Mouse (Mus musculus) C2C12 (cell line): ENCODE data around the gene Ces2b. TPM values are rescaled to one million over a fixed set of nuclear protein-coding genes. Genes with fewer than 3 reads are reported as not detected.
"Not testable (repeated sequence)": the region's sequence is repeated elsewhere in the genome, so short reads cannot be mapped to it uniquely, and the experiment has no call there.

Experiments
- H3K27me3 ChIP-seq: one replicate; pipeline ENCODE4 v1.6.1; 2011; ENCODE audit not compliant: control insufficient read depth, insufficient read depth, insufficient read length
- H3K36me3 ChIP-seq: one replicate; pipeline ENCODE4 v1.6.1; 2011; ENCODE audit not compliant: control insufficient read depth, insufficient read depth
- H3K4me3 ChIP-seq: one replicate; pipeline ENCODE4 v1.5.1; 2011; ENCODE audit warnings: mild to moderate bottlenecking, control low read depth; ENCODE audit not compliant: poor library complexity, insufficient read depth, severe bottlenecking
- H3K79me2 ChIP-seq: one replicate; pipeline ENCODE4 v1.6.1; 2011; ENCODE audit not compliant: control insufficient read depth, insufficient read depth
- H3K79me3 ChIP-seq: one replicate; pipeline ENCODE4 v1.6.1; 2011; ENCODE audit warnings: low read depth, control low read depth
- H3ac ChIP-seq: one replicate; pipeline ENCODE3; 2011; ENCODE audit warnings: low read depth; ENCODE audit not compliant: control insufficient read depth, insufficient read length
- CEBPB ChIP-seq: IDR thresholded peaks from one replicate; pipeline ENCODE4 v1.6.1; 2011; ENCODE audit warnings: low read depth, mild to moderate bottlenecking, control low read depth, moderate library complexity
- CTCF ChIP-seq: IDR thresholded peaks from one replicate; pipeline ENCODE4 v1.5.1; 2011; ENCODE audit not compliant: control insufficient read depth, insufficient read depth, insufficient read length
- FOSL1 ChIP-seq: IDR thresholded peaks from one replicate; pipeline ENCODE4 v1.8.0; 2011; ENCODE audit warnings: mild to moderate bottlenecking, low read length; ENCODE audit not compliant: poor library complexity, insufficient read depth, severe bottlenecking
- MAX ChIP-seq: IDR thresholded peaks from one replicate; pipeline ENCODE4 v1.6.1; 2011; ENCODE audit warnings: mild to moderate bottlenecking, control low read depth
- MYOD1 ChIP-seq: IDR thresholded peaks from one replicate; pipeline ENCODE4 v1.6.1; 2011; ENCODE audit warnings: low read depth; ENCODE audit not compliant: control insufficient read depth, insufficient read length
- MYOG ChIP-seq: IDR thresholded peaks from one replicate; pipeline ENCODE4 v1.6.1; 2011; ENCODE audit not compliant: control insufficient read depth, insufficient read length; ENCODE audit errors: extremely low read depth
- USF1 ChIP-seq: IDR thresholded peaks from one replicate; pipeline ENCODE4 v1.6.1; 2011; ENCODE audit warnings: low read depth, mild to moderate bottlenecking, control low read depth, moderate library complexity
- polyA plus RNA-seq: library from polyadenylated mRNA; unstranded; fragments of >200 nt; fragmentation: generic; extraction: Trizol; gene quantifications from one replicate; pipeline ENCODE4 v1.2.1, GENCODE M21; 2012; ENCODE audit warnings: missing spikeins

The Ces2b gene
- polyA plus RNA-seq, 1 experiment: not detected

- Histone ChIP-seq H3K79me3 (no peaks in the 10 kb centered on the region), H3K27me3 (no peaks in the 10 kb centered on the region), H3K36me3 (no peaks in the 10 kb centered on the region), H3ac (no peak within 1 kb of the TSS), H3K79me2 (no peaks in the 10 kb centered on the region), H3K4me3 (no peak within 1 kb of the TSS)
- TF ChIP-seq MYOG (no peak), MAX (no peak), CEBPB (no peak), MYOD1 (no peak), CTCF (no peak), USF1 (no peak)
Observed at GRCm38 (mm10) chr8:104846831-104847230, 15.5 kb downstream of the Ces2b start, which contains the start of gene Ces2c. Gene Ces2c, plus strand, starts transcription at chr8:104847068.

- Histone ChIP-seq H3K36me3 (no peaks in the 10 kb centered on the region), H3K79me2 (no peaks in the 10 kb centered on the region), H3K4me3 (no peak overlapping the region), H3K79me3 (no peaks in the 10 kb centered on the region), H3ac (no peak overlapping the region), H3K27me3 (no peaks in the 10 kb centered on the region)
- TF ChIP-seq FOSL1 (no peak), CEBPB (no peak), CTCF (no peak), USF1 (no peak), MYOD1 (no peak), MAX (no peak), MYOG (no peak)
Observed at GRCm38 (mm10) chr8:104847741-104848462, 16.5 kb downstream of the Ces2b start.

GRCm38 (mm10) chr8:104866844-104867531, 35.6 kb downstream of the Ces2b start:
- not testable (repeated sequence) for H3K27me3 ChIP-seq, H3K4me3 ChIP-seq, H3K79me2 ChIP-seq, H3ac ChIP-seq, H3K79me3 ChIP-seq, H3K36me3 ChIP-seq

- H3K79me2 ChIP-seq, H3K79me3 ChIP-seq, H3K27me3 ChIP-seq: not testable (repeated sequence)
Observed at GRCm38 (mm10) chr8:104868876-104869275, 37.5 kb downstream of the Ces2b start.

GRCm38 (mm10) chr8:104886223-104886926, 55.0 kb downstream of the Ces2b start:
- not testable (repeated sequence) for H3K36me3 ChIP-seq, H3K79me2 ChIP-seq, H3K27me3 ChIP-seq, H3ac ChIP-seq, H3K4me3 ChIP-seq, H3K79me3 ChIP-seq

More at GRCm38 (mm10) chr8:104868876-104869275, 37.5 kb downstream of the Ces2b start:
- H3K4me3 ChIP-seq, H3K36me3 ChIP-seq, H3ac ChIP-seq: not testable (repeated sequence)

Other genes with a start within 250 kb of the Ces2b start
- 2.6 TPM for gene Pdp2, start 240.1 kb upstream of the Ces2b start, polyA plus RNA-seq
- not detected for gene Cdh16, start 207.2 kb upstream of the Ces2b start, polyA plus RNA-seq
- gene Rrad, start 200.2 kb upstream of the Ces2b start, polyA plus RNA-seq: 8.5 TPM
- gene Ciao2b, start 189.6 kb upstream of the Ces2b start, polyA plus RNA-seq: 180 TPM
- gene Ces2a, start 97.6 kb upstream of the Ces2b start, polyA plus RNA-seq: not detected
- not detected for gene Ces2c, start 15.5 kb downstream of the Ces2b start, polyA plus RNA-seq
- 0.08 TPM for gene Ces2e, start 94.7 kb downstream of the Ces2b start, polyA plus RNA-seq
- 0.01 TPM for gene Ces2f, start 115.8 kb downstream of the Ces2b start, polyA plus RNA-seq
- 0.08 TPM for gene Ces2g, start 130.1 kb downstream of the Ces2b start, polyA plus RNA-seq
- gene Ces2h, start 169.3 kb downstream of the Ces2b start, polyA plus RNA-seq: not detected
- gene Ces3a, start 217.0 kb downstream of the Ces2b start, polyA plus RNA-seq: not detected